Comparison of ENCODE assay signal across 12 mouse cellular contexts in genomic region chr14:11687541-11687940, GRCm38 (mm10).
"Had no signal": no experiment of that assay in that cellular context is flagged by ENCODE, and none has a peak within 500 bp of the region (broad histone marks: within the 10 kb centered on the region; RNA-seq: fewer than 3 reads in every experiment).

No protein-coding gene starts in this region.

- DNase-seq: kidney, postnatal 10 days; kidney, postnatal 4 days; liver; liver, embryonic 13.5 days; lung, adult 18-20 months; right cerebral cortex, postnatal 4 days; spleen, adult 18-20 months; thymus, adult 18-20 months; thymus, postnatal 14 days had no signal

- H3K27ac ChIP-seq: layer of hippocampus, adult 2 months; liver, embryonic 13.5 days; midbrain, embryonic 13.5 days had no signal

- ATAC-seq: midbrain, embryonic 13.5 days had no signal

- H3K4me2 ChIP-seq: limb, embryonic 12.5 days; liver, embryonic 13.5 days; midbrain, embryonic 13.5 days had no signal

- H3K36me3 ChIP-seq: limb, embryonic 12.5 days; liver, embryonic 13.5 days; midbrain, embryonic 13.5 days had no signal

- H3K27me3 ChIP-seq: limb, embryonic 12.5 days; liver, embryonic 13.5 days; midbrain, embryonic 13.5 days had no signal

- H3K4me3 ChIP-seq: layer of hippocampus, adult 2 months; limb, embryonic 12.5 days; liver, embryonic 13.5 days; midbrain, embryonic 13.5 days had no signal

- H3K9me3 ChIP-seq: limb, embryonic 12.5 days; liver, embryonic 13.5 days; midbrain, embryonic 13.5 days had no signal

- H3K4me1 ChIP-seq: liver, embryonic 13.5 days had no signal

- H3K9ac ChIP-seq: limb, embryonic 12.5 days; liver, embryonic 13.5 days; midbrain, embryonic 13.5 days had no signal
